Mouse (Mus musculus): ENCODE results near the gene H2-DMb1.

The H2-DMb1 gene

DNA sequence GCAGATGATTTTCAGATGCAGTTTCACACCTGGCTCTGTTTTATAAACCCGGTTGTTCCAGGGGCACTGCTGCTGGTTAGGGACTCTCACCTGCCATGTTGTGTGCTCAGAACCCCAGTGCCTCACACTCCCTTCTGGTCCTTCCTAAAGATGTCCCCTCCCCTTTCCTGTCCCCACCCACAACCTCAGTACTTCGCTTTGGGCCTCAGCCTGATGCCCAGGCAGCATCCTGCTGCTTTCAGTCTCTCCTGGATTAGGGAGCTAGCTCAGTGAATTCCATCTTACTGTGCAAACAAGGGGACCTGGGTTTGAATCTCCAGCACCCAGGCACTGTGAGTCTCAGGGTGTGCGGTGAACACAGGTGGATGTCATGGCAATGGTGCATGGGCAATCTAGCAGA is 54.6 kb downstream of the H2-DMb1 start:
- DNase-seq (ENCODE audit: inconsistent age in 2 of 2, low spot score in 1 of 2) = peak in 1 of 2 experiments; percentile 27

DNA sequence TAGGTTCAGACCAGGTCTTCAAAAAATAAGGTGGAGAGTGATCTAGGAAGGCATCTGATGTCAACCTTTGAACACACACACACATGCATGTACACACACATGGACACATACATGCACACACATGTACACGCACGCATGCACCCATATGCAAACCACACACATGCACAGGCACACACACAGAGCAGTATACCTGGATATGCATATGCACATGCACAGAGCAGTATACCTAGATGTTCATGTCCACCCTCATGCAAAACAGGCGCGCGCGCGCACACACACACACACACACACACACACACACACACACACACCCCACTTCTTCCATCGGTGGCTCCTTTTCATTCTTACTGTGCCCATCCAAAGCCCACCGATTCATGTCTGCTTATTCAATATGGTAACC is 55.0 kb downstream of the H2-DMb1 start:
- DNase-seq (ENCODE audit: inconsistent age in 2 of 2, low spot score in 1 of 2) = no peak

DNA sequence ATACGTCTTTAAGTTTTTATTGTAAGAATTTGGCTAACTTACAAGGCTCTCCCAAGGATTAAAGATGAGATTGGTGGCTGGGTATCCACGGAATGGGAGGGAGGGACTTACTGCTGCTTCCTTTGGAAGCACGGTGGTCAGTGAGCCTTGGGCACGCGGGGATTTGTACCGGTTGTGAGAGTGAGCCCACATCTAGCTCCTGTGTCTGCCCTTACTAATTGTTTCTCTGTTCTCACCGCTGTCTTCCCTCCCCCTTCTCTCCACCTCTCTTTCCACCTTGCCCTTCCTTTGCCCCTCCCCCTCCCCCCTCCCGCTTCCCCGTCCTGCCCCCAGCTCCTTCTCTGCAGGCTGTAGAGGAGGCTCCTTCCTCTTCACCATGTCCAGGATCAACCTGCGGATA is 55.5 kb downstream of the H2-DMb1 start:
- peak in 1 of 2 experiments; percentile 16 for DNase-seq (ENCODE audit: inconsistent age in 2 of 2, low spot score in 1 of 2)

DNA sequence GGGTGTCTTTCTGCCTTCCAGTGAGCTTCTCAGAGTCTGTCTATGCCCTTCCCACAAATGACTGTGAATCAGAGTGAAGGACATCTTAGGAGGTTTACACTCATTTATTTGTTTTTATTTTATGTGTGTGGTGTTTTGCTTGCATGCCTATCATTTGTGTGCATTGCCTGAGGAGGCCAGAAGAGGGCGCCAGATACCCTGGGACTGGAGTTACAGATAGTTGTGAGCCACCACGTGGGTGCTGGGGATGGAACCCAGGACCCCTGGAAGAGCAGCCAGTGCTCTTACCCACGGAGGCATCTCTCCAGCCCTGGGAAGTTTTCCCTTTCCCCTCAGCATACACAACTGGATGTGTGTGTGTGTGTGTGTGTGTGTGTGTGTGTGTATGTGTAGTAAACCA is 56.8 kb downstream of the H2-DMb1 start:
- DNase-seq (ENCODE audit: inconsistent age in 2 of 2, low spot score in 1 of 2) = peak; percentile 23 to 49
